Mouse (Mus musculus): ENCODE measurements around the gene Amfr. TPM values are rescaled to one million over a fixed set of nuclear protein-coding genes. Genes with fewer than 3 reads are reported as not detected.
"Not testable (repeated sequence)": the region's sequence is repeated elsewhere in the genome, so short reads cannot be mapped to it uniquely, and the experiment has no call there.

The Amfr gene
- polyA plus RNA-seq (2016; fragmentation: Nextera tagmentation; extraction: Ambion mirVana) = 78.1 and 79.9 TPM in 2 replicates

GRCm38 (mm10) chr8:94012013-94012951 is at the start of gene Amfr:
Gene Amfr, minus strand, starts transcription at chr8:94012842.
- Histone ChIP-seq H3K27me3 (replicated peaks) (no peaks in the 10 kb centered on the region), H3K4me1 (peaks cover 57% of the 10 kb centered on the region), H3K36me3 (peaks cover 15% of the 10 kb centered on the region), H3K4me3 (peak within 1 kb of the TSS; percentile 97), H3K9me3 (replicated peaks) (no peaks in the 10 kb centered on the region), H3K4me2 (peak within 1 kb of the TSS; percentile 100), H3K27ac (peak within 1 kb of the TSS; percentile 98), H3K9ac (peak within 1 kb of the TSS; percentile 99)
- ATAC-seq = peak; percentile 92
- under 1% methylated on average over 103 of the region's 130 CpGs for WGBS (ENCODE audit: insufficient replicate concordance)

GRCm38 (mm10) chr8:94057157-94057854 is 44.7 kb upstream of the Amfr start:
- Histone ChIP-seq H3K27ac (no peak overlapping the region), H3K4me3 (no peak overlapping the region), H3K9me3 (replicated peaks) (no peaks in the 10 kb centered on the region), H3K4me2 (no peak overlapping the region), H3K36me3 (peaks cover 83% of the 10 kb centered on the region), H3K4me1 (no peaks in the 10 kb centered on the region), H3K27me3 (replicated peaks) (no peaks in the 10 kb centered on the region), H3K9ac (no peak overlapping the region)
- no peak for ATAC-seq
- 58% methylated on average over 6 of the region's 6 CpGs for WGBS (ENCODE audit: insufficient replicate concordance)

DNA sequence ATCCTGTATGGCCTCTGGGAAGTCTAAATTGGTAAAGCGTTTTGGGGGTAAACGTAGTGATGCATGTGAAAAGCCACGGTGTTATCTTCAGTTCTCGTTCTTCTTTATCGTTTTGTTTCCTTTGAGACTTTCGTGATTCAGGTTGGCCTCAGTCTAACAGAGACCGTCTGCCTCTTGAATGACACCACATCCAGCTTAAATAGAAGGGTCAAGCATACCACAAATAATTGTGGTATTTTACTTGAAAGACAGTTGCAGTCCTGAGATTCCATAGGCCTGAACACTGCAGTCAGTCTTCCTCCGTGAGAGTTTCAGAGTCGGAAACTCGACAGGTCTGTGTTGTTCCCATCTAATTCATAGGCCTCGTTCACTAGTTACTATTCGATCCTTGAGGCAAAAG is 40.1 kb upstream of the Amfr start:
- no peak overlapping the region for H3K4me3 ChIP-seq
- H3K27me3 ChIP-seq (replicated peaks) = no peaks in the 10 kb centered on the region
- H3K4me2 ChIP-seq = no peak overlapping the region
- H3K9ac ChIP-seq = no peak overlapping the region
- no peak for ATAC-seq
- peaks cover 57% of the 10 kb centered on the region for H3K36me3 ChIP-seq
- 80% methylated on average over 12 of the region's 12 CpGs for WGBS (ENCODE audit: insufficient replicate concordance)
- H3K9me3 ChIP-seq (replicated peaks) = no peaks in the 10 kb centered on the region
- H3K27ac ChIP-seq = no peak overlapping the region
- H3K4me1 ChIP-seq = no peaks in the 10 kb centered on the region

GRCm38 (mm10) chr8:94047845-94048244 is 35.2 kb upstream of the Amfr start:
- 80% methylated on average over 2 of the region's 2 CpGs for WGBS (ENCODE audit: insufficient replicate concordance)
- Histone ChIP-seq H3K27ac (no peak overlapping the region), H3K9ac (no peak overlapping the region), H3K27me3 (replicated peaks) (no peaks in the 10 kb centered on the region), H3K9me3 (replicated peaks) (no peaks in the 10 kb centered on the region), H3K36me3 (peaks cover 21% of the 10 kb centered on the region), H3K4me2 (no peak overlapping the region), H3K4me3 (no peak overlapping the region), H3K4me1 (no peaks in the 10 kb centered on the region)
- no peak for ATAC-seq

DNA sequence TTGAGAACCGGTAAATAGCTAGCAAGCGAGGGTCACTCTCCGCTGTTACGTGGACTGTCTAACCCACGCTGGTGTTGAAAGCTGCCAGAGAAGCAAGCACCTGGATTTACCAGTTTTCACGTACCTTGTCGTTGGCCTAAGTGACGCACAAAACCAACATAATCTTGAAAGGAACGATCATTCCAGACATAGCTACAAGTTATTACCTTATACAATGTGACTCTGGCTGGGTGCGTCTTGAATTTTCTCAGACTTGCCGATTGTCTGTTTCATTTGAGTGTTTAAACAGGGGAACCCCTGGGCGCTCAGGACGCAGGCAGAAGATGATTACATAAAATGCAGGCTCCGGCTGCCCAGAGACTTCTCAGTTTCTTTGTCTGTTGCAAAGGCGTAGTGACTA is 25.2 kb upstream of the Amfr start:
- H3K9me3 ChIP-seq (replicated peaks) = no peaks in the 10 kb centered on the region
- peak overlapping the region; percentile 68 for H3K27ac ChIP-seq
- no peaks in the 10 kb centered on the region for H3K27me3 ChIP-seq (replicated peaks)
- peaks cover 42% of the 10 kb centered on the region for H3K4me1 ChIP-seq
- peak overlapping the region; percentile 81 for H3K4me3 ChIP-seq
- peak overlapping the region; percentile 75 for H3K9ac ChIP-seq
- H3K4me2 ChIP-seq = peak overlapping the region; percentile 86
- peaks cover 13% of the 10 kb centered on the region for H3K36me3 ChIP-seq
- no peak for ATAC-seq
- 6% methylated on average over 15 of the region's 15 CpGs for WGBS (ENCODE audit: insufficient replicate concordance)

- Histone ChIP-seq H3K4me2 (peak within 1 kb of the TSS; percentile 86), H3K36me3 (peaks cover 17% of the 10 kb centered on the region), H3K27me3 (replicated peaks) (no peaks in the 10 kb centered on the region), H3K9me3 (replicated peaks) (no peaks in the 10 kb centered on the region), H3K9ac (peak within 1 kb of the TSS; percentile 78), H3K27ac (peak within 1 kb of the TSS; percentile 86), H3K4me1 (peaks cover 47% of the 10 kb centered on the region), H3K4me3 (peak within 1 kb of the TSS; percentile 81)
- under 1% methylated on average over 41 of the region's 41 CpGs for WGBS (ENCODE audit: insufficient replicate concordance)
- peak; percentile 96 for ATAC-seq
These were observed 24.4 kb upstream of the Amfr start, which contains the start of the genes Nudt21 and Ogfod1 for GRCm38 (mm10) chr8:94036944-94037524. Gene Nudt21, minus strand, starts transcription at chr8:94037031. Gene Ogfod1, plus strand, starts transcription at chr8:94037198.

DNA sequence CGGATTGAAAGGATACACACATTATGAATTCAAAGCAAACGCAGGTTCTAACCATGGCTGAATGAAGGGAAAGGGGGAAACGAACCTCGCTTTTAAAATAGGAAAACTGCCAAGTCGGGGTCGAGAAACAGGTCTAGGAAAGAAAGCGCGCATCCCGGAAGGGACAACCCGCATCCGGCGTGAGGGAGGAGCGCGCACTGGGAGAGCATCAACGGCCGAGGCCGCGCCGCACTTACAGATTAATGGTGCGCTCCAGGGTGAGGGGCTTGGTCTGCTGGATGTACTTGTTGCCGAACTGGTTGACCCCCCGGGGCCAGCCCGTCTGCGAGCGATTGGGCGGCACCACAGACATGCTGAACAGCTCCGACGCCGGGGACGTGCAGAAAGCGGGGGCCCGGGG is 23.9 kb upstream of the Amfr start:
- Histone ChIP-seq H3K36me3 (peaks cover 22% of the 10 kb centered on the region), H3K27ac (peak overlapping the region; percentile 86), H3K4me1 (peaks cover 47% of the 10 kb centered on the region), H3K4me3 (peak overlapping the region; percentile 81), H3K4me2 (peak overlapping the region; percentile 86), H3K9ac (peak overlapping the region; percentile 78)
- WGBS (ENCODE audit: insufficient replicate concordance) = under 1% methylated on average over 22 of the region's 32 CpGs
- not testable (repeated sequence) for H3K27me3 ChIP-seq (replicated peaks); H3K9me3 ChIP-seq (replicated peaks)
- ATAC-seq = peak; percentile 85

GRCm38 (mm10) chr8:94035200-94035599 is 22.6 kb upstream of the Amfr start:
- Histone ChIP-seq H3K36me3 (peaks cover 29% of the 10 kb centered on the region), H3K9me3 (replicated peaks) (no peaks in the 10 kb centered on the region), H3K4me3 (peak overlapping the region; percentile 81), H3K9ac (peak overlapping the region; percentile 78), H3K27ac (0 out of 2 replicates have a peak overlapping the region, but pooled peaks have one; percentile 10), H3K27me3 (replicated peaks) (no peaks in the 10 kb centered on the region), H3K4me2 (peak overlapping the region; percentile 86), H3K4me1 (peaks cover 47% of the 10 kb centered on the region)
- 58% methylated on average over 5 of the region's 5 CpGs for WGBS (ENCODE audit: insufficient replicate concordance)
- ATAC-seq = no peak

- WGBS (ENCODE audit: insufficient replicate concordance) = 83% methylated on average over 3 of the region's 3 CpGs
- Histone ChIP-seq H3K36me3 (peaks cover 39% of the 10 kb centered on the region), H3K27ac (no peak overlapping the region), H3K9ac (peak overlapping the region; percentile 39), H3K4me1 (peaks cover 47% of the 10 kb centered on the region), H3K9me3 (replicated peaks) (no peaks in the 10 kb centered on the region), H3K4me3 (no peak overlapping the region), H3K27me3 (replicated peaks) (no peaks in the 10 kb centered on the region), H3K4me2 (peak overlapping the region; percentile 86)
- ATAC-seq = no peak
These were observed 21.0 kb upstream of the Amfr start for GRCm38 (mm10) chr8:94033601-94034000.

- H3K4me3 ChIP-seq = no peak overlapping the region
- no peak overlapping the region for H3K9ac ChIP-seq
- peaks cover 77% of the 10 kb centered on the region for H3K36me3 ChIP-seq
- H3K4me1 ChIP-seq = peaks cover 24% of the 10 kb centered on the region
- ATAC-seq = no peak
- no peaks in the 10 kb centered on the region for H3K9me3 ChIP-seq (replicated peaks)
- H3K27ac ChIP-seq = no peak overlapping the region
- WGBS (ENCODE audit: insufficient replicate concordance) = 93% methylated on average over 9 of the region's 9 CpGs
- H3K27me3 ChIP-seq (replicated peaks) = no peaks in the 10 kb centered on the region
- H3K4me2 ChIP-seq = no peak overlapping the region
These were observed 17.1 kb upstream of the Amfr start for GRCm38 (mm10) chr8:94029701-94030100.

DNA sequence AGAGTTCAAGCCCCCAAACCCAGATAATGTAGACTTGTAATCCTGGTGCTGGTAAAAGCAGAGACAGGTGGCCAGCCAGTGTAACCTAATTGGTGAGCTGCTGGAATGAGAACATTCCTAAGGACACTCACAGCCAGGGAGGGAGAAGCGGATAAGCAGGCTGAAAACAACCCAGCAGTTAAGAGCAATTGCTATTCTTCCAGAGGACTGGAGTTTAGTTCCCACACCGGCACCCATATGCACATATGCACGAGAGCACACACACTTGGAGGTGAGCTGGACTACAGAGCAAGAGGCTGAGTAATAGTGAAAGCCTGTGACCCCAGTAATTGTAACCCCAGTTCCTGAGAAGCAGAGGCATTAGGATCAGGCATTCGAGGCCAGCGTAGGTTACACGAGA is 11.3 kb upstream of the Amfr start:
- Histone ChIP-seq H3K27me3 (replicated peaks) (no peaks in the 10 kb centered on the region), H3K36me3 (peaks cover 89% of the 10 kb centered on the region), H3K4me1 (no peaks in the 10 kb centered on the region), H3K4me2 (no peak overlapping the region), H3K27ac (no peak overlapping the region), H3K9ac (no peak overlapping the region), H3K9me3 (replicated peaks) (no peaks in the 10 kb centered on the region), H3K4me3 (no peak overlapping the region)
- no peak for ATAC-seq
- WGBS (ENCODE audit: insufficient replicate concordance) = 83% methylated on average over 6 of the region's 6 CpGs

Data from liver, embryonic 12.5 days (tissue).